Mouse (Mus musculus): ENCODE results near the gene Olfr458.

- no peak for TF ChIP-seq CTCF (IDR thresholded peaks at IDR 0.05; ENCODE audit: low read depth)
- no peak for TF ChIP-seq EP300 (optimal IDR thresholded peaks at IDR 0.05)
Observed at GRCm38 (mm10) chr6:42503478-42503877, 38.5 kb upstream of the Olfr458 start.
